In genomic region chr15:78898507-78899001, GRCm38 (mm10) we compare ENCODE assay signal across 11 mouse cellular contexts. TPM values are rescaled to one million over a fixed set of nuclear protein-coding genes. Genes with fewer than 3 reads are reported as not detected.
DNase-seq lines count a peak whose midpoint lies in the region; ATAC-seq and TF ChIP-seq lines count a peak whose summit lies in the region.
"Had no signal": no experiment of that assay in that cellular context is flagged by ENCODE, and none has a peak within 500 bp of the region (broad histone marks: within the 10 kb centered on the region; RNA-seq: fewer than 3 reads in every experiment).

No protein-coding gene starts in this region.

- DNase-seq in forebrain, embryonic 11.5 days (ENCODE audit: low spot score) = no peak
- DNase-seq in forebrain, embryonic 14.5 days (ENCODE audit: low spot score) = no peak
- DNase-seq in lung, postnatal 0 days (ENCODE audit: low spot score) = peak; percentile 55
- no peak for DNase-seq in lung, postnatal 14 days
- peak; percentile 64 to 65 for DNase-seq in thymus, postnatal 10 days (ENCODE audit: low spot score in 2 of 2)
- no peak for DNase-seq in adrenal gland, adult 2 months
- DNase-seq in frontal cortex, postnatal 10 days (ENCODE audit: low spot score in 2 of 2) = no peak
- DNase-seq: lung, adult 18-20 months had no signal

- H3K9me3 ChIP-seq in forebrain, embryonic 11.5 days (ENCODE audit: control insufficient read depth, low read length) = no peaks in the 10 kb centered on the region
- no peaks in the 10 kb centered on the region for H3K9me3 ChIP-seq in forebrain, embryonic 14.5 days (replicated peaks; ENCODE audit: control insufficient read depth, low read length)
- H3K9me3 ChIP-seq in lung, postnatal 0 days (ENCODE audit: low read length) = no peaks in the 10 kb centered on the region
- no peaks in the 10 kb centered on the region for H3K9me3 ChIP-seq in limb, embryonic 13.5 days

- H3K9ac ChIP-seq in forebrain, embryonic 11.5 days (ENCODE audit: low read length) = no peak overlapping the region
- H3K9ac ChIP-seq in forebrain, embryonic 14.5 days (ENCODE audit: low read length) = no peak overlapping the region
- no peak overlapping the region for H3K9ac ChIP-seq in lung, postnatal 0 days (replicated peaks; ENCODE audit: low read depth)
- peak overlapping the region; percentile 85; the same call in 1 of the 2 replicates for H3K9ac ChIP-seq in limb, embryonic 13.5 days

- H3K4me1 ChIP-seq in forebrain, embryonic 11.5 days (replicated peaks; ENCODE audit: control insufficient read depth, insufficient read depth, low read length) = peaks cover 13% of the 10 kb centered on the region; the same call in 1 of the 2 replicates
- peaks cover 4% of the 10 kb centered on the region; the same call in 1 of the 2 replicates for H3K4me1 ChIP-seq in forebrain, embryonic 14.5 days (ENCODE audit: control insufficient read depth, insufficient read depth, low read length)
- H3K4me1 ChIP-seq in lung, postnatal 0 days (ENCODE audit: insufficient read depth, low read depth, low read length) = peaks cover 26% of the 10 kb centered on the region
- peaks cover 58% of the 10 kb centered on the region for H3K4me1 ChIP-seq in limb, embryonic 13.5 days

- H3K4me3 ChIP-seq in forebrain, embryonic 11.5 days (ENCODE audit: low read depth, low read length) = no peak overlapping the region
- H3K4me3 ChIP-seq in forebrain, embryonic 14.5 days (ENCODE audit: low read depth, low read length) = no peak overlapping the region
- H3K4me3 ChIP-seq in lung, postnatal 0 days (ENCODE audit: low read depth, low read length) = no peak overlapping the region
- peak overlapping the region; percentile 83 for H3K4me3 ChIP-seq in limb, embryonic 13.5 days

- 59% methylated on average over 6 of the region's 6 CpGs for WGBS in forebrain, embryonic 11.5 days
- 58% methylated on average over 6 of the region's 6 CpGs for WGBS in forebrain, embryonic 14.5 days
- WGBS in lung, postnatal 0 days = 45% methylated on average over 6 of the region's 6 CpGs
- WGBS in limb, embryonic 13.5 days = 46% methylated on average over 6 of the region's 6 CpGs

- no peak for TF ChIP-seq CTCF in lung, postnatal 0 days (IDR thresholded peaks at IDR 0.05)

- no peak for ATAC-seq in forebrain, embryonic 11.5 days (replicated peaks; ENCODE audit: low FRiP score)
- ATAC-seq in forebrain, embryonic 14.5 days = no peak
- no peak for ATAC-seq in lung, postnatal 0 days
- ATAC-seq in limb, embryonic 13.5 days (ENCODE audit: low FRiP score, low read depth) = no peak

- no peak overlapping the region for H3K27ac ChIP-seq in forebrain, embryonic 11.5 days (ENCODE audit: low read depth, low read length)
- no peak overlapping the region for H3K27ac ChIP-seq in forebrain, embryonic 14.5 days (ENCODE audit: low read depth, low read length)
- H3K27ac ChIP-seq in lung, postnatal 0 days (ENCODE audit: low read length) = peak overlapping the region; percentile 62; the same call in 1 of the 2 replicates
- H3K27ac ChIP-seq in limb, embryonic 13.5 days = peak overlapping the region; percentile 1; the same call in 1 of the 2 replicates

- H3K36me3 ChIP-seq in forebrain, embryonic 11.5 days (ENCODE audit: control insufficient read depth, insufficient read depth, low read length) = no peaks in the 10 kb centered on the region
- peaks cover 15% of the 10 kb centered on the region for H3K36me3 ChIP-seq in forebrain, embryonic 14.5 days (ENCODE audit: control insufficient read depth, insufficient read depth, low read length)
- H3K36me3 ChIP-seq in lung, postnatal 0 days (ENCODE audit: insufficient read depth, low read length) = no peaks in the 10 kb centered on the region
- peaks cover 33% of the 10 kb centered on the region for H3K36me3 ChIP-seq in limb, embryonic 13.5 days

- peaks cover 4% of the 10 kb centered on the region; the same call in 1 of the 2 replicates for H3K27me3 ChIP-seq in forebrain, embryonic 11.5 days (ENCODE audit: control insufficient read depth, insufficient read depth, low read length)
- H3K27me3 ChIP-seq in forebrain, embryonic 14.5 days (replicated peaks; ENCODE audit: control insufficient read depth, insufficient read depth, low read length) = 0 out of 2 replicates have a peak, but pooled peaks cover 3% of the 10 kb centered on the region
- no peaks in the 10 kb centered on the region for H3K27me3 ChIP-seq in lung, postnatal 0 days (replicated peaks; ENCODE audit: insufficient read depth, low read length)
- H3K27me3 ChIP-seq in limb, embryonic 13.5 days = no peaks in the 10 kb centered on the region

- peak overlapping the region; percentile 99; the same call in 1 of the 2 replicates for H3K4me2 ChIP-seq in forebrain, embryonic 11.5 days (ENCODE audit: low read depth, low read length, severe bottlenecking)
- H3K4me2 ChIP-seq in forebrain, embryonic 14.5 days (ENCODE audit: low read length) = no peak overlapping the region
- 0 out of 2 replicates have a peak overlapping the region, but pooled peaks have one; percentile 5 for H3K4me2 ChIP-seq in lung, postnatal 0 days (replicated peaks; ENCODE audit: low read depth, low read length)
- peak overlapping the region; percentile 92 for H3K4me2 ChIP-seq in limb, embryonic 13.5 days (replicated peaks)

- TF ChIP-seq EP300 in lung, postnatal 0 days (IDR thresholded peaks at IDR 0.05) = no peak

RNA-seq across cellular contexts. Expression of gene Gm49510, which starts 0.9 kb away (rescaled TPM):
- 0.13 TPM in 1 of 2 replicates, not detected in the other for polyA plus RNA-seq in forebrain, embryonic 11.5 days (2014; fragmentation: Nextera tagmentation; extraction: Ambion mirVana)
- not detected in 2 replicates for polyA plus RNA-seq in forebrain, embryonic 14.5 days (2014; fragmentation: Nextera tagmentation; extraction: Ambion mirVana)
- 0.10 and 0.42 TPM in 2 replicates for polyA plus RNA-seq in lung, postnatal 0 days (2015; fragmentation: Nextera tagmentation; extraction: Ambion mirVana)
- 0.34 and 0.71 TPM in 2 replicates for polyA plus RNA-seq in limb, embryonic 13.5 days (2015; fragmentation: Nextera tagmentation; extraction: Ambion mirVana)
- total RNA-seq in adrenal gland, adult 2 months (2021) = not detected
- polyA plus RNA-seq in adrenal gland, adult 2 months (2012; rRNA removed) = not detected in 2 replicates
- polyA plus RNA-seq: brain, embryonic 14.5 days; gonadal fat pad, adult 2 months had no signal

RNA-seq across cellular contexts. Expression of gene Sh3bp1, which starts 1.0 kb away (rescaled TPM):
- polyA plus RNA-seq in forebrain, embryonic 11.5 days (2014; fragmentation: Nextera tagmentation; extraction: Ambion mirVana) = 15.8 and 17.3 TPM in 2 replicates
- 4.2 and 5.8 TPM in 2 replicates for polyA plus RNA-seq in forebrain, embryonic 14.5 days (2014; fragmentation: Nextera tagmentation; extraction: Ambion mirVana)
- polyA plus RNA-seq in lung, postnatal 0 days (2015; fragmentation: Nextera tagmentation; extraction: Ambion mirVana) = 12.7 and 12.8 TPM in 2 replicates
- 43.7 and 51.3 TPM in 2 replicates for polyA plus RNA-seq in limb, embryonic 13.5 days (2015; fragmentation: Nextera tagmentation; extraction: Ambion mirVana)
- 10 to 100 TPM in 1 of 2 experiments, 1 to 10 TPM in 1; 4.6 to 11.0 TPM for total RNA-seq in adrenal gland, adult 2 months (2021)
- polyA plus RNA-seq in adrenal gland, adult 2 months (2012; rRNA removed) = 54.1 and 60.0 TPM in 2 replicates

RNA-seq across cellular contexts. Expression of gene Pdxp, which starts 15.2 kb away (rescaled TPM):
- 37.2 and 49.2 TPM in 2 replicates for polyA plus RNA-seq in forebrain, embryonic 11.5 days (2014; fragmentation: Nextera tagmentation; extraction: Ambion mirVana)
- 101 and 109 TPM in 2 replicates for polyA plus RNA-seq in forebrain, embryonic 14.5 days (2014; fragmentation: Nextera tagmentation; extraction: Ambion mirVana)
- 1.8 and 1.9 TPM in 2 replicates for polyA plus RNA-seq in lung, postnatal 0 days (2015; fragmentation: Nextera tagmentation; extraction: Ambion mirVana)
- 19.1 and 20.3 TPM in 2 replicates for polyA plus RNA-seq in limb, embryonic 13.5 days (2015; fragmentation: Nextera tagmentation; extraction: Ambion mirVana)
- total RNA-seq in adrenal gland, adult 2 months (2021) = 1 to 10 TPM; 2.4 to 5.7 TPM
- 18.8 and 30.1 TPM in 2 replicates for polyA plus RNA-seq in adrenal gland, adult 2 months (2012; rRNA removed)

RNA-seq across cellular contexts. Expression of gene Gga1, which starts 21.6 kb away (rescaled TPM):
- polyA plus RNA-seq in forebrain, embryonic 11.5 days (2014; fragmentation: Nextera tagmentation; extraction: Ambion mirVana) = 45.0 and 47.8 TPM in 2 replicates
- polyA plus RNA-seq in forebrain, embryonic 14.5 days (2014; fragmentation: Nextera tagmentation; extraction: Ambion mirVana) = 34.8 and 46.5 TPM in 2 replicates
- polyA plus RNA-seq in lung, postnatal 0 days (2015; fragmentation: Nextera tagmentation; extraction: Ambion mirVana) = 49.7 and 51.5 TPM in 2 replicates
- polyA plus RNA-seq in limb, embryonic 13.5 days (2015; fragmentation: Nextera tagmentation; extraction: Ambion mirVana) = 42.0 and 46.5 TPM in 2 replicates
- 10 to 100 TPM; 51.9 to 56.2 TPM for total RNA-seq in adrenal gland, adult 2 months (2021)
- 138 and 147 TPM in 2 replicates for polyA plus RNA-seq in adrenal gland, adult 2 months (2012; rRNA removed)

RNA-seq across cellular contexts. Expression of gene Lgals1, which starts 28.0 kb away (rescaled TPM):
- polyA plus RNA-seq in forebrain, embryonic 11.5 days (2014; fragmentation: Nextera tagmentation; extraction: Ambion mirVana) = 279 and 319 TPM in 2 replicates
- 89.0 and 98.0 TPM in 2 replicates for polyA plus RNA-seq in forebrain, embryonic 14.5 days (2014; fragmentation: Nextera tagmentation; extraction: Ambion mirVana)
- 655 and 726 TPM in 2 replicates for polyA plus RNA-seq in lung, postnatal 0 days (2015; fragmentation: Nextera tagmentation; extraction: Ambion mirVana)
- polyA plus RNA-seq in limb, embryonic 13.5 days (2015; fragmentation: Nextera tagmentation; extraction: Ambion mirVana) = 1,866 and 1,947 TPM in 2 replicates
- total RNA-seq in adrenal gland, adult 2 months (2021) = 100 to 1,000 TPM; 386 to 613 TPM
- polyA plus RNA-seq in adrenal gland, adult 2 months (2012; rRNA removed) = 341 and 382 TPM in 2 replicates

Comparison
In these comparisons a context has a peak if more than half of its experiments do, and no peak if none do; other contexts are left out.
1. DNase-seq: peak in lung, postnatal 0 days (single experiment) and thymus, postnatal 10 days (2 of 2); none in forebrain, embryonic 11.5 days (single experiment), forebrain, embryonic 14.5 days (single experiment), lung, postnatal 14 days (single experiment), adrenal gland, adult 2 months (single experiment) and frontal cortex, postnatal 10 days (0 of 2).
2. H3K27ac ChIP-seq: peak in lung, postnatal 0 days (single experiment) and limb, embryonic 13.5 days (single experiment); none in forebrain, embryonic 11.5 days (single experiment) and forebrain, embryonic 14.5 days (single experiment).